Mouse (Mus musculus) cerebellum, postnatal 25 days (tissue): ENCODE results near the gene Plppr1.

Source experiments
- DNase-seq, 2 experiments: peaks; one replicate each; pipeline ENCODE4 v3.0.0; 2021; ENCODE audit warnings: mixed read lengths in 2 of 2

The Plppr1 gene

GRCm38 (mm10) chr4:49059021-49059401 is at the start of gene Plppr1:
TSS of gene Plppr1 (plus strand) at chr4:49059273.
- peak; percentile 69 to 78 for DNase-seq

GRCm38 (mm10) chr4:49016701-49017100 is 42.4 kb upstream of the Plppr1 start:
- no peak for DNase-seq

GRCm38 (mm10) chr4:49023221-49023620 is 35.9 kb upstream of the Plppr1 start:
- DNase-seq = no peak

GRCm38 (mm10) chr4:49038311-49038710 is 20.8 kb upstream of the Plppr1 start:
- DNase-seq = no peak

GRCm38 (mm10) chr4:49039854-49040253 is 19.2 kb upstream of the Plppr1 start:
- no peak for DNase-seq

GRCm38 (mm10) chr4:49041655-49042054 is 17.4 kb upstream of the Plppr1 start:
- peak; percentile 92 to 94 for DNase-seq

GRCm38 (mm10) chr4:49050628-49051027 is 8.4 kb upstream of the Plppr1 start:
- DNase-seq = no peak

GRCm38 (mm10) chr4:49057916-49058315 is 1.2 kb upstream of the Plppr1 start:
- DNase-seq = no peak

- DNase-seq = no peak
Observed at GRCm38 (mm10) chr4:49058557-49058956, 516 bp upstream of the Plppr1 start.

GRCm38 (mm10) chr4:49059402-49060381 is 619 bp downstream of the Plppr1 start:
- peak; percentile 69 to 73 for DNase-seq

GRCm38 (mm10) chr4:49069471-49069870 is 10.4 kb downstream of the Plppr1 start:
- DNase-seq = no peak

- DNase-seq = peak; percentile 85 to 93
Observed at GRCm38 (mm10) chr4:49072886-49073285, 13.8 kb downstream of the Plppr1 start.

- DNase-seq = no peak
Observed at GRCm38 (mm10) chr4:49075881-49076280, 16.8 kb downstream of the Plppr1 start.

GRCm38 (mm10) chr4:49079399-49079798 is 20.3 kb downstream of the Plppr1 start:
- no peak for DNase-seq

GRCm38 (mm10) chr4:49088205-49088604 is 29.1 kb downstream of the Plppr1 start:
- no peak for DNase-seq

GRCm38 (mm10) chr4:49090461-49090860 is 31.4 kb downstream of the Plppr1 start:
- DNase-seq = no peak

GRCm38 (mm10) chr4:49099448-49099847 is 40.4 kb downstream of the Plppr1 start:
- no peak for DNase-seq

GRCm38 (mm10) chr4:49101934-49102768 is 43.1 kb downstream of the Plppr1 start:
- no peak for DNase-seq

GRCm38 (mm10) chr4:49102769-49103193 is 43.7 kb downstream of the Plppr1 start:
- no peak for DNase-seq

- no peak for DNase-seq
Observed at GRCm38 (mm10) chr4:49104860-49105259, 45.8 kb downstream of the Plppr1 start.

- DNase-seq = no peak
Observed at GRCm38 (mm10) chr4:49107895-49108294, 48.8 kb downstream of the Plppr1 start.

- no peak for DNase-seq
Observed at GRCm38 (mm10) chr4:49108371-49108770, 49.3 kb downstream of the Plppr1 start.

GRCm38 (mm10) chr4:49109989-49110388 is 50.9 kb downstream of the Plppr1 start:
- DNase-seq = no peak
